Mouse (Mus musculus): ENCODE results near the gene Dnajb3. TPM values are rescaled to one million over a fixed set of nuclear protein-coding genes. Genes with fewer than 3 reads are reported as not detected.
"Not testable (repeated sequence)": the region's sequence is repeated elsewhere in the genome, so short reads cannot be mapped to it uniquely, and the experiment has no call there.

Dnajb3 gene
- polyA plus RNA-seq, 1 experiment from 2014 or later = 12.2 TPM

DNA sequence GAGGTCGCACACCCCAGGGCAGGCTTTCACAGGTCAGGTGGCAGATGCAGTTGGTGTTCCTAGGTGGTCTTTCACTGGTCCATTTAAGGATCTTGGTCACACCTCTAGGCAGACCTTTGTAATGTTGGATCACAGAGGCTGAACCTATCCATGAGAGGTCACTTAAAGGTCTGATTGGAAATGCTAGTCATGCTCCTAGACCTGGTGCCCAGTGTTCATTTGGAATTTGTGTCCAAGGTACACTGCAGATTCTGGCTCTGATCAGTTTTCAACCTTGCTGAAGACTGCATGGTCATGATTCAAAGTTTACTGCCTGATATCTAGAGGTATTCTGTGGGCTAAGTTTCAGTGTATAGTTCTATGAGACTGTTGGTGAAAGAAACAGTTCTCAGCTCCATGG, 25.9 kb downstream of the Dnajb3 start:
- Histone ChIP-seq H3K4me2 (no peak overlapping the region), H3K9ac (replicated peaks) (no peak overlapping the region), H3K27me3 (no peaks in the 10 kb centered on the region), H3K4me3 (replicated peaks) (no peak overlapping the region), H3K36me3 (no peaks in the 10 kb centered on the region), H3K27ac (no peak overlapping the region), H3K4me1 (replicated peaks) (no peaks in the 10 kb centered on the region), H3K9me3 (peaks cover 25% of the 10 kb centered on the region)
- whole genome bisulfite sequencing = 89% methylated on average over 1 of the region's 1 CpGs
- ATAC-seq (ENCODE audit: insufficient number of reproducible peaks, insufficient read depth, low FRiP score, low TSS enrichment, low read depth) = no peak

DNA sequence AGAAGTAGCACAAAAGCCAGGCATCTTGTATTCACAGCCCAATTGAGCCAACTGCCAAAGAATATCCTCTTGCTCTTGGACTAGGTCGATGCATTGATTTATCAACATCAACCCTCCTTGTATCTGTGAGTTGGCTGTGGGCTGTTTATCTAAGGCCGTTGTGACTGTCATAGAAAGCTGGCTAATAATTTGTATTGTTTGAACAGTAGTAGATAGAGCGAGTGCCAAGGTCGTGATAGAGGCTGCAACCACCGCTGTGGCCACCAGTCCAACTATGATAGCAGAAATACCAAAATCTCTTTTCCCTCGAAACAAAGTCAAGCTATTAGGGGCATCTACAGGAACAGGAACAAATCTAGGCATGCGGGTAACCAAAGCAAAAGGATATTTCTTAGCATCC, 33.4 kb downstream of the Dnajb3 start:
- not testable (repeated sequence) for H3K27ac ChIP-seq; H3K4me3 ChIP-seq (replicated peaks); H3K4me1 ChIP-seq (replicated peaks); H3K4me2 ChIP-seq; H3K27me3 ChIP-seq; H3K36me3 ChIP-seq; ATAC-seq (ENCODE audit: insufficient number of reproducible peaks, insufficient read depth, low FRiP score, low TSS enrichment, low read depth); H3K9ac ChIP-seq (replicated peaks)
- 86% methylated on average over 7 of the region's 7 CpGs for WGBS
- peaks cover 11% of the 10 kb centered on the region for H3K9me3 ChIP-seq

DNA sequence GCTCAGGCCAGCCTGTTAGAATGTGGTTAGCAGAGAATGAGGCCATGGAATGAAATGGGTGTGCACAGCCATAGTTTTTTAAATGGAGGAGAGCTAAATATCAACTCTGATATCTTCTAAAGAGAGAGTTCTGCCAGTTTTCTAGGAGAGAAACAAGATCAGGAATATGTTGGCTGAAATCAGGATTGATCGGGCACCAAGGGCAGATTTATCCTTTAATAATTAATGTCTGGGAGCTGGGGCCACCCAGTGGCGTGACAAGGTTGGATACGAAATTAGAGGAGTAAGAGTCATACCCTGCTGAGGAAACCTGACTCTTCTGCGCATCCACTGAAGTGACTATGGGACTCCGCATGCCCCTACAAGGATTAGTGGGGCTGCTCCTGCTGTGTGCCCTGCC, 39.9 kb downstream of the Dnajb3 start, which contains the start of gene Ugt1a5:
TSS of gene Ugt1a5 (plus strand) at position 302 of the 400 bp plus-strand sequence.
- no peak within 1 kb of the TSS for H3K4me2 ChIP-seq
- H3K27ac ChIP-seq = no peak within 1 kb of the TSS
- no peaks in the 10 kb centered on the region for H3K36me3 ChIP-seq
- no peak within 1 kb of the TSS for H3K4me3 ChIP-seq (replicated peaks)
- H3K4me1 ChIP-seq (replicated peaks) = no peaks in the 10 kb centered on the region
- no peak for ATAC-seq (ENCODE audit: insufficient number of reproducible peaks, insufficient read depth, low FRiP score, low TSS enrichment, low read depth)
- H3K27me3 ChIP-seq = no peaks in the 10 kb centered on the region
- H3K9me3 ChIP-seq = no peaks in the 10 kb centered on the region
- no peak within 1 kb of the TSS for H3K9ac ChIP-seq (replicated peaks)
- WGBS = 72% methylated on average over 5 of the region's 5 CpGs

DNA sequence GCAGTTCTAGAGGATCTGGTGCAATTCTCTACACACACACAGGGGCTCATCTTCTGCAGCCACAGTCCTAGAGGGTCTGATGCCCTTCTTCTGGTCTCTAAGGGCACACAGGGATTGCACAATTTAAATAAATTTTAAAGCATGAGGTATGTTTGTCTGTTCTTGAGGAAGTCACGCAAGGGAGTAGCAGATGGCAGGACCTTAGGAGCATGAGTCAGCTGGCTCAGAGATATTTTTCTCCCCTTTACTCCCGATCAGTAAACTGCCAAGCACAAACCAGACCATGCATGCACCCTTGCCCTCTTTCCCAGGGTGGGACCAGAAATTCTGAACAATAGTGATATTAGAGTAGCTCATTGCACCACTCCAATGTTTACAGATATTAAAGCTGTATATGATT, 47.2 kb downstream of the Dnajb3 start:
- Histone ChIP-seq H3K4me2 (no peak overlapping the region), H3K27ac (no peak overlapping the region), H3K4me3 (replicated peaks) (no peak overlapping the region), H3K9me3 (no peaks in the 10 kb centered on the region), H3K27me3 (no peaks in the 10 kb centered on the region), H3K36me3 (no peaks in the 10 kb centered on the region), H3K9ac (replicated peaks) (no peak overlapping the region), H3K4me1 (replicated peaks) (no peaks in the 10 kb centered on the region)
- ATAC-seq (ENCODE audit: insufficient number of reproducible peaks, insufficient read depth, low FRiP score, low TSS enrichment, low read depth) = no peak
- 89% methylated on average over 2 of the region's 2 CpGs for WGBS

Other genes starting within 250 kb of the Dnajb3 start
- 53.4 and 57.8 TPM in 2 replicates for gene Usp40, start 197.2 kb downstream of the Dnajb3 start, polyA plus RNA-seq (2016; fragmentation: Nextera tagmentation; extraction: Ambion mirVana)
- gene Ugt1a10, start 150.4 kb downstream of the Dnajb3 start, polyA plus RNA-seq (2016; fragmentation: Nextera tagmentation; extraction: Ambion mirVana) = not detected in 2 replicates
- gene Ugt1a9, start 135.0 kb downstream of the Dnajb3 start, polyA plus RNA-seq (2016; fragmentation: Nextera tagmentation; extraction: Ambion mirVana) = not detected in 2 replicates
- not detected in 2 replicates for gene Ugt1a8, start 118.0 kb downstream of the Dnajb3 start, polyA plus RNA-seq (2016; fragmentation: Nextera tagmentation; extraction: Ambion mirVana)
- 0.54 and 1.3 TPM in 2 replicates for gene Ugt1a7c, start 110.7 kb downstream of the Dnajb3 start, polyA plus RNA-seq (2016; fragmentation: Nextera tagmentation; extraction: Ambion mirVana)
- gene Ugt1a6b, start 102.5 kb downstream of the Dnajb3 start, polyA plus RNA-seq (2016; fragmentation: Nextera tagmentation; extraction: Ambion mirVana) = not detected in 2 replicates
- gene Ugt1a6a, start 71.0 kb downstream of the Dnajb3 start, polyA plus RNA-seq (2016; fragmentation: Nextera tagmentation; extraction: Ambion mirVana) = 0.49 and 0.51 TPM in 2 replicates
- gene Ugt1a5, start 39.8 kb downstream of the Dnajb3 start, polyA plus RNA-seq (2016; fragmentation: Nextera tagmentation; extraction: Ambion mirVana) = not detected in 2 replicates
- gene Ugt1a2, start 5.2 kb downstream of the Dnajb3 start, polyA plus RNA-seq (2016; fragmentation: Nextera tagmentation; extraction: Ambion mirVana) = not detected in 2 replicates
- not detected in 2 replicates for gene Ugt1a1, start 6.2 kb upstream of the Dnajb3 start, polyA plus RNA-seq (2016; fragmentation: Nextera tagmentation; extraction: Ambion mirVana)
- gene Mroh2a, start 21.2 kb upstream of the Dnajb3 start, polyA plus RNA-seq (2016; fragmentation: Nextera tagmentation; extraction: Ambion mirVana) = 1.5 and 2.0 TPM in 2 replicates
- 236 and 243 TPM in 2 replicates for gene Hjurp, start 71.9 kb upstream of the Dnajb3 start, polyA plus RNA-seq (2016; fragmentation: Nextera tagmentation; extraction: Ambion mirVana)
- not detected in 2 replicates for gene Trpm8, start 71.9 kb upstream of the Dnajb3 start, polyA plus RNA-seq (2016; fragmentation: Nextera tagmentation; extraction: Ambion mirVana)
- gene Spp2, start 201.2 kb upstream of the Dnajb3 start, polyA plus RNA-seq (2016; fragmentation: Nextera tagmentation; extraction: Ambion mirVana) = not detected in 2 replicates

Data from limb, embryonic 12.5 days (tissue).